Mouse (Mus musculus): ENCODE data around the gene Rhox6. TPM values are rescaled to one million over a fixed set of nuclear protein-coding genes. Genes with fewer than 3 reads are reported as not detected.
"Not testable (repeated sequence)": the region's sequence is repeated elsewhere in the genome, so short reads cannot be mapped to it uniquely, and the experiment has no call there.

The Rhox6 gene
- polyA plus RNA-seq (2012; fragmentation: generic; extraction: Trizol), result not detected

DNA sequence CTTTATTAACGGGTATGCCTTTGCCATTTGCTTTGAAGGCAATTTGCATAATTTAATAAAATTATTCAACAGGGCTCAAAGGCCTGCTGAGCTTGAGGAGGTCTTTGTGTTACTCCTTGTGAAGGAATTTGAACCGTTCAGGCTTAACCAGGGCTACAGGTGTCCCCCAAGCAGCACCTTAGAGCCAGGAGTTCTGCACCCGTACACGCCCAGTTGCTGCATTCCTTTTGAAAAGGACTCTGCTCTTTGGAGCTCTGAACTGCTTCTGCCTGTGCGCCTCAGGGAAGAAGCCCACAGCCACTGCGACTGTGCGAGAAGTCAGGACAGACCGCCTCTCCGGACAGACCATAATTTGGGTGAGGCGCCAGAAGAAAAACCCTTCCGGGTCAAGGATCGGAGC lies at the start of gene Rhox6:
Gene Rhox6, plus strand, starts transcription at position 301 of the 400 bp plus-strand sequence.
- not testable (repeated sequence) for H3K79me2 ChIP-seq (ENCODE audit: control insufficient read depth, insufficient read depth); H3K4me3 ChIP-seq; H3K36me3 ChIP-seq (ENCODE audit: control insufficient read depth, insufficient read depth); H3K27me3 ChIP-seq (ENCODE audit: control insufficient read depth, insufficient read depth, insufficient read length); H3K4me2 ChIP-seq (ENCODE audit: low read depth); H3ac ChIP-seq (ENCODE audit: control insufficient read depth, insufficient read length)

- no peaks in the 10 kb centered on the region for H3K27me3 ChIP-seq (ENCODE audit: control insufficient read depth, insufficient read depth, insufficient read length)
- no peak overlapping the region for H3K4me3 ChIP-seq
- TF ChIP-seq TCF3 (IDR thresholded peaks at IDR 0.05; ENCODE audit: insufficient read length, low read depth) (no peak), SRF (IDR thresholded peaks at IDR 0.05; ENCODE audit: control insufficient read depth, insufficient read length, low read depth) (no peak), MYOG (IDR thresholded peaks at IDR 0.05; ENCODE audit: control insufficient read depth in 1 of 3, insufficient read depth in 1 of 3, insufficient read length in 2 of 3, low read depth in 2 of 3) (no peak), TCF12 (IDR thresholded peaks at IDR 0.05; ENCODE audit: insufficient read depth, poor library complexity, severe bottlenecking) (no peak), POLR2A (IDR thresholded peaks at IDR 0.05; ENCODE audit: insufficient read length, low read depth) (no peak), MAX (IDR thresholded peaks at IDR 0.05; ENCODE audit: low read depth) (no peak), POLR2AphosphoS2 (IDR thresholded peaks at IDR 0.05; ENCODE audit: insufficient read length, low read depth) (no peak), E2F4 (IDR thresholded peaks at IDR 0.05; ENCODE audit: insufficient read depth) (no peak), REST (IDR thresholded peaks at IDR 0.05; ENCODE audit: insufficient read depth, insufficient read length) (no peak), MYOD1 (IDR thresholded peaks at IDR 0.05; ENCODE audit: control insufficient read depth in 1 of 3, insufficient read length in 2 of 3, low read depth in 2 of 3) (no peak), USF1 (IDR thresholded peaks at IDR 0.05; ENCODE audit: low read depth) (no peak), CEBPB (IDR thresholded peaks at IDR 0.05; ENCODE audit: insufficient read depth, poor library complexity, severe bottlenecking) (no peak)
- H3K79me2 ChIP-seq (ENCODE audit: control insufficient read depth, insufficient read depth), result no peaks in the 10 kb centered on the region
- H3ac ChIP-seq (ENCODE audit: control insufficient read depth, insufficient read length), result no peak overlapping the region
- H3K36me3 ChIP-seq (ENCODE audit: control insufficient read depth, insufficient read depth), result no peaks in the 10 kb centered on the region
- H3K4me2 ChIP-seq (ENCODE audit: low read depth), result no peak overlapping the region
These were observed 19.2 kb upstream of the Rhox6 start for GRCm38 (mm10) chrX:37807286-37808080.

DNA sequence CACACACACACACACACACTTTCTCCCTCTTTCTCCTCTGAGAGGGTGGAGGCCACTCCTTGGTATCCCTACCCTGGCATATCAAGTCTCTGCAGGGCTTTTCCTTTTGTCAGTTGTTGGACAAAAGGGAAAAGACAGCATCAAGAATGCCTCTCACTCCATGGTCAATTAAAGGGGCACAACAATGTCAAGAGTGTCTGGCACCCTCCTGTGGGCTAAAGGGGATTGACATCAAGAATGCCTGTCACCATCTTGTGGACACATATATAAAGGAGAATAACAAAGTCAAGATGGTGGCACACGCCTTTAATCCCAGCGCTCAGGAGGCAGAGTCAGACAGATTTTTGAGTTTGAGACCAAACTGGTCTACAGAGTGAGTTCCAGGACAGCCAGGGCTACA lies 17.3 kb upstream of the Rhox6 start:
- no peaks in the 10 kb centered on the region for H3K27me3 ChIP-seq (ENCODE audit: control insufficient read depth, insufficient read depth, insufficient read length)
- TF ChIP-seq CEBPB (IDR thresholded peaks at IDR 0.05; ENCODE audit: insufficient read depth, poor library complexity, severe bottlenecking), result no peak
- TF ChIP-seq E2F4 (IDR thresholded peaks at IDR 0.05; ENCODE audit: insufficient read depth), result no peak
- TF ChIP-seq MAX (IDR thresholded peaks at IDR 0.05; ENCODE audit: low read depth), result no peak
- TF ChIP-seq USF1 (IDR thresholded peaks at IDR 0.05; ENCODE audit: low read depth), result no peak
- no peak for TF ChIP-seq REST (IDR thresholded peaks at IDR 0.05; ENCODE audit: insufficient read depth, insufficient read length)
- no peak for TF ChIP-seq TCF3 (IDR thresholded peaks at IDR 0.05; ENCODE audit: insufficient read length, low read depth)
- TF ChIP-seq MYOD1 (IDR thresholded peaks at IDR 0.05; ENCODE audit: control insufficient read depth in 1 of 3, insufficient read length in 2 of 3, low read depth in 2 of 3), result no peak
- TF ChIP-seq POLR2AphosphoS2 (IDR thresholded peaks at IDR 0.05; ENCODE audit: insufficient read length, low read depth), result no peak
- TF ChIP-seq MYOG (IDR thresholded peaks at IDR 0.05; ENCODE audit: control insufficient read depth in 1 of 3, insufficient read depth in 1 of 3, insufficient read length in 2 of 3, low read depth in 2 of 3), result no peak
- TF ChIP-seq TCF12 (IDR thresholded peaks at IDR 0.05; ENCODE audit: insufficient read depth, poor library complexity, severe bottlenecking), result no peak
- TF ChIP-seq POLR2A (IDR thresholded peaks at IDR 0.05; ENCODE audit: insufficient read length, low read depth), result no peak
- TF ChIP-seq SRF (IDR thresholded peaks at IDR 0.05; ENCODE audit: control insufficient read depth, insufficient read length, low read depth), result no peak
- no peak overlapping the region for H3K4me3 ChIP-seq
- H3K36me3 ChIP-seq (ENCODE audit: control insufficient read depth, insufficient read depth), result no peaks in the 10 kb centered on the region
- H3ac ChIP-seq (ENCODE audit: control insufficient read depth, insufficient read length), result no peak overlapping the region
- no peak overlapping the region for H3K4me2 ChIP-seq (ENCODE audit: low read depth)
- no peaks in the 10 kb centered on the region for H3K79me2 ChIP-seq (ENCODE audit: control insufficient read depth, insufficient read depth)

DNA sequence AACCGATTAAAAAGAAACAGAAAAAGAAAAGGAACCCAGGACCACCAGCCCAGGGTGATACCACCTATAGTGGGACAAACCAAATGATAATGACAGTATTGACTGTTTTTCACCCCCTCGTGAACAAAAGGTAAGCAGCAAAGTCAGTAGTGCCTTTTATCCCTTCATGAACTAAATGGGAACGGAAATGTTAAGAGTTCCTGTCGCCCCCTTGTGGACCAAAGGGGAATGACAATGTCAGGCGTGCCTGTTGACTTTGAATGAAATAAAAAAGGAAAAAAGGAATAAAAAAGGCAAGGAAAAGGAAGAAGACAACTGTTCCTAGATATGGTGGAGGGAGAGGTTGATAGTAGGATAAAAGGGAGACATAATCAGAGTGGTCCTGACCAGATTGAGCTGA lies 15.5 kb upstream of the Rhox6 start:
- Histone ChIP-seq H3K4me2 (ENCODE audit: low read depth) (no peak overlapping the region), H3K36me3 (ENCODE audit: control insufficient read depth, insufficient read depth) (no peaks in the 10 kb centered on the region), H3ac (ENCODE audit: control insufficient read depth, insufficient read length) (no peak overlapping the region), H3K27me3 (ENCODE audit: control insufficient read depth, insufficient read depth, insufficient read length) (no peaks in the 10 kb centered on the region), H3K79me2 (ENCODE audit: control insufficient read depth, insufficient read depth) (no peaks in the 10 kb centered on the region), H3K4me3 (no peak overlapping the region)
- TF ChIP-seq MYOD1 (IDR thresholded peaks at IDR 0.05; ENCODE audit: control insufficient read depth in 1 of 3, insufficient read length in 2 of 3, low read depth in 2 of 3) (no peak), TCF12 (IDR thresholded peaks at IDR 0.05; ENCODE audit: insufficient read depth, poor library complexity, severe bottlenecking) (no peak), TCF3 (IDR thresholded peaks at IDR 0.05; ENCODE audit: insufficient read length, low read depth) (no peak), MYOG (IDR thresholded peaks at IDR 0.05; ENCODE audit: control insufficient read depth in 1 of 3, insufficient read depth in 1 of 3, insufficient read length in 2 of 3, low read depth in 2 of 3) (no peak), SRF (IDR thresholded peaks at IDR 0.05; ENCODE audit: control insufficient read depth, insufficient read length, low read depth) (no peak), CEBPB (IDR thresholded peaks at IDR 0.05; ENCODE audit: insufficient read depth, poor library complexity, severe bottlenecking) (no peak), E2F4 (IDR thresholded peaks at IDR 0.05; ENCODE audit: insufficient read depth) (no peak), POLR2A (IDR thresholded peaks at IDR 0.05; ENCODE audit: insufficient read length, low read depth) (no peak), REST (IDR thresholded peaks at IDR 0.05; ENCODE audit: insufficient read depth, insufficient read length) (no peak), MAX (IDR thresholded peaks at IDR 0.05; ENCODE audit: low read depth) (no peak), POLR2AphosphoS2 (IDR thresholded peaks at IDR 0.05; ENCODE audit: insufficient read length, low read depth) (no peak), USF1 (IDR thresholded peaks at IDR 0.05; ENCODE audit: low read depth) (no peak)

- Histone ChIP-seq H3ac (ENCODE audit: control insufficient read depth, insufficient read length) (no peak overlapping the region), H3K4me2 (ENCODE audit: low read depth) (no peak overlapping the region), H3K79me2 (ENCODE audit: control insufficient read depth, insufficient read depth) (no peaks in the 10 kb centered on the region), H3K4me3 (no peak overlapping the region), H3K27me3 (ENCODE audit: control insufficient read depth, insufficient read depth, insufficient read length) (no peaks in the 10 kb centered on the region), H3K36me3 (ENCODE audit: control insufficient read depth, insufficient read depth) (no peaks in the 10 kb centered on the region)
- TF ChIP-seq TCF12 (IDR thresholded peaks at IDR 0.05; ENCODE audit: insufficient read depth, poor library complexity, severe bottlenecking) (no peak), REST (IDR thresholded peaks at IDR 0.05; ENCODE audit: insufficient read depth, insufficient read length) (no peak), TCF3 (IDR thresholded peaks at IDR 0.05; ENCODE audit: insufficient read length, low read depth) (no peak), CEBPB (IDR thresholded peaks at IDR 0.05; ENCODE audit: insufficient read depth, poor library complexity, severe bottlenecking) (no peak), SRF (IDR thresholded peaks at IDR 0.05; ENCODE audit: control insufficient read depth, insufficient read length, low read depth) (no peak), E2F4 (IDR thresholded peaks at IDR 0.05; ENCODE audit: insufficient read depth) (no peak)
These were observed 11.0 kb upstream of the Rhox6 start for GRCm38 (mm10) chrX:37815665-37816064.

GRCm38 (mm10) chrX:37831386-37831785 lies 4.7 kb downstream of the Rhox6 start, which contains the start of gene Rhox7a:
TSS of gene Rhox7a (plus strand) at chrX:37831686.
- not testable (repeated sequence) for H3K4me2 ChIP-seq (ENCODE audit: low read depth); H3K36me3 ChIP-seq (ENCODE audit: control insufficient read depth, insufficient read depth); H3ac ChIP-seq (ENCODE audit: control insufficient read depth, insufficient read length); H3K79me2 ChIP-seq (ENCODE audit: control insufficient read depth, insufficient read depth); H3K4me3 ChIP-seq; H3K27me3 ChIP-seq (ENCODE audit: control insufficient read depth, insufficient read depth, insufficient read length)
